In the genomic region with DNA sequence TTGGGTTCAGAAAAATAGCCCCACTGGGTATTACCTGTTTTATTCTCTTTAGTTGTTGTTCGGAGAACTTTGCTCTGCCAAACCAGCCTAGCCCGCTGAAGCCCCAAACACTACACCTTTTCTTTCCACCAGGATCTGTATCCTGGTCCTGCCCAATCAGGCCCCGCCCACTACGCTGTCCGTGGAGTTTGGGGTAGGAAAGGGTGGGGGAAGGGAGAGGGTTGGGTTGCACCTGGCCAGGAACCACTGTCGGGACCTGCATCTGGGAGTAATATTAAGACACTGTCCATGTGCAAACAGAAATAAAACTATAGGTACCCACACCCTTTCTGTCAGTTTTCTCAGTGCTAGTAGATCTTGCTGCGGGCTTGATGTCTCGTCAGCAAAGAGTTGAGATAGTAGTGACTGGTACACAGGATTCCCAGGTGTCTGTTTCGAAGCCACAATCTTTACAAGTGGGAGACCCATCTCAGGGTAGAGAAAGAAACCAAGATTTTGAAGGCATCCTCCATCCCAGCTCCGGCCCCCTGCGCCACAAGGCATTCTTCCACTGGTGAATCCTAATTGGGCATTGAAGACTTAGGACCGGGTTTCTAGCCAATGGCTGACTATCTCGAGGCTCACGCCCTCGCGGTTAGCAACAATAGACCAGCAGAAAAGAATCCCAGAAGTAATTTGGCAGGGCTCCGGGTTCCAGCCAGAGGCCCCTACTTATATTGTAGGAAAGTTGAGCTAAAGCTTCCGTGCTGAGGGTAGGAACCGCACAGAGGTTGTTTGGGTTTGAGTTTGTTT, we compare ENCODE assay signal across 8 mouse cellular contexts. TPM values are rescaled to one million over a fixed set of nuclear protein-coding genes. Genes with fewer than 3 reads are reported as not detected.
DNase-seq lines count a peak whose midpoint lies in the region; ATAC-seq and TF ChIP-seq lines count a peak whose summit lies in the region.

A gene (minus strand): TSS at position 529 of the 792 bp plus-strand sequence.

- WGBS in heart, postnatal 0 days: 7% methylated on average over 19 of the region's 19 CpGs
- WGBS in limb, embryonic 12.5 days: 4% methylated on average over 19 of the region's 19 CpGs
- WGBS in midbrain, embryonic 13.5 days: 2% methylated on average over 19 of the region's 19 CpGs

- no peak for TF ChIP-seq EP300 in heart, postnatal 0 days (IDR thresholded peaks at IDR 0.05; ENCODE audit: low read depth)

- peak; percentile 83 for DNase-seq in ZHBTc4 (ENCODE audit: low read depth, low spot score)
- DNase-seq in embryo, embryonic 9.5 days (ENCODE audit: extremely low spot score): peak; percentile 76
- DNase-seq in heart, postnatal 0 days (ENCODE audit: low spot score): peak; percentile 76
- DNase-seq in cerebellum, adult 11-12 months: no peak
- DNase-seq in layer of hippocampus, adult 11-12 months (ENCODE audit: low spot score): no peak

- no peaks in the 10 kb centered on the region for H3K36me3 ChIP-seq in heart, postnatal 0 days (replicated peaks; ENCODE audit: control insufficient read depth, insufficient read depth, low read length)
- H3K36me3 ChIP-seq in limb, embryonic 12.5 days: no peaks in the 10 kb centered on the region
- no peaks in the 10 kb centered on the region for H3K36me3 ChIP-seq in midbrain, embryonic 13.5 days

- H3K4me3 ChIP-seq in heart, postnatal 0 days (ENCODE audit: low read depth, low read length): peak within 1 kb of the TSS; percentile 42
- peak within 1 kb of the TSS; percentile 38 for H3K4me3 ChIP-seq in limb, embryonic 12.5 days (replicated peaks)
- H3K4me3 ChIP-seq in midbrain, embryonic 13.5 days (replicated peaks): peak within 1 kb of the TSS; percentile 40

- H3K27ac ChIP-seq in heart, postnatal 0 days (ENCODE audit: low read depth): no peak within 1 kb of the TSS; the same call in 1 of the 2 replicates
- H3K27ac ChIP-seq in limb, embryonic 12.5 days: peak within 1 kb of the TSS; percentile 83
- H3K27ac ChIP-seq in midbrain, embryonic 13.5 days: 0 out of 2 replicates have a peak within 1 kb of the TSS, but pooled peaks have one; percentile 30

- peak within 1 kb of the TSS; percentile 22; the same call in 1 of the 2 replicates for H3K9ac ChIP-seq in heart, postnatal 0 days (replicated peaks; ENCODE audit: low read depth, low read length)
- H3K9ac ChIP-seq in limb, embryonic 12.5 days (replicated peaks): peak within 1 kb of the TSS; percentile 45; the same call in 1 of the 2 replicates
- H3K9ac ChIP-seq in midbrain, embryonic 13.5 days (replicated peaks): peak within 1 kb of the TSS; percentile 44

- peaks cover 8% of the 10 kb centered on the region; the same call in 1 of the 2 replicates for H3K4me1 ChIP-seq in heart, postnatal 0 days (ENCODE audit: control insufficient read depth, insufficient read depth)
- H3K4me1 ChIP-seq in limb, embryonic 12.5 days (replicated peaks): peaks cover 14% of the 10 kb centered on the region
- H3K4me1 ChIP-seq in midbrain, embryonic 13.5 days (replicated peaks): peaks cover 19% of the 10 kb centered on the region

- H3K9me3 ChIP-seq in heart, postnatal 0 days (replicated peaks; ENCODE audit: control insufficient read depth, low read length): no peaks in the 10 kb centered on the region
- H3K9me3 ChIP-seq in limb, embryonic 12.5 days: no peaks in the 10 kb centered on the region
- no peaks in the 10 kb centered on the region for H3K9me3 ChIP-seq in midbrain, embryonic 13.5 days

- no peak for TF ChIP-seq CTCF in heart, postnatal 0 days (IDR thresholded peaks at IDR 0.05; ENCODE audit: low read depth)

- H3K4me2 ChIP-seq in heart, postnatal 0 days (ENCODE audit: low read depth, low read length): peak within 1 kb of the TSS; percentile 66
- H3K4me2 ChIP-seq in limb, embryonic 12.5 days: peak within 1 kb of the TSS; percentile 69
- H3K4me2 ChIP-seq in midbrain, embryonic 13.5 days (replicated peaks): peak within 1 kb of the TSS; percentile 71

- peak; percentile 54 for ATAC-seq in heart, postnatal 0 days (ENCODE audit: insufficient read depth, low read depth)
- ATAC-seq in limb, embryonic 12.5 days (ENCODE audit: insufficient number of reproducible peaks, insufficient read depth, low FRiP score, low TSS enrichment, low read depth): peak; percentile 69
- ATAC-seq in midbrain, embryonic 13.5 days: peak; percentile 61
- no peak for ATAC-seq in activated CD4-positive, CD25-positive, alpha-beta regulatory T cell, adult 4 months

- no peaks in the 10 kb centered on the region for H3K27me3 ChIP-seq in heart, postnatal 0 days (ENCODE audit: control insufficient read depth, insufficient read depth, low read length)
- no peaks in the 10 kb centered on the region for H3K27me3 ChIP-seq in limb, embryonic 12.5 days
- no peaks in the 10 kb centered on the region for H3K27me3 ChIP-seq in midbrain, embryonic 13.5 days

RNA-seq across cellular contexts. Expression of the gene that starts here (rescaled TPM):
- total RNA-seq in heart, postnatal 0 days (2014; rRNA removed; ENCODE audit: low replicate concordance): 2.4 TPM in 1 of 2 replicates, not detected in the other
- 1.2 TPM in 2 replicates for polyA plus RNA-seq in heart, postnatal 0 days (2015; fragmentation: Nextera tagmentation; extraction: Ambion mirVana)
- 11.7 and 12.9 TPM in 2 replicates for polyA plus RNA-seq in limb, embryonic 12.5 days (2016; fragmentation: Nextera tagmentation; extraction: Ambion mirVana)
- 3.3 and 3.4 TPM in 2 replicates for polyA plus RNA-seq in midbrain, embryonic 13.5 days (2015; fragmentation: Nextera tagmentation; extraction: Ambion mirVana)
- not detected for polyA plus RNA-seq in activated CD4-positive, CD25-positive, alpha-beta regulatory T cell, adult 4 months (2017; shearing (Covaris generic))

Comparison
In these comparisons a context has a peak if more than half of its experiments do, and no peak if none do; other contexts are left out.
1. DNase-seq: peak in ZHBTc4 (single experiment), embryo, embryonic 9.5 days (single experiment) and heart, postnatal 0 days (single experiment); none in cerebellum, adult 11-12 months (single experiment) and layer of hippocampus, adult 11-12 months (single experiment).
2. Peak in every context shown above with its lines, with median percentiles within 50 percentile points of each other: H3K4me2 ChIP-seq, H3K4me3 ChIP-seq and H3K9ac ChIP-seq.